Mouse (Mus musculus) cerebral cortex, adult 2 months (tissue): ENCODE measurements around the gene Nob1.

Experiments
- WGBS: fragments of 180-500 bp; shearing (Covaris S2); methylation state at CpG from one replicate; pipeline ENCODE4 v1.1.7; 2018; 5-methylcytosine and 5-hydroxymethylcytosine counted together

The Nob1 gene

DNA sequence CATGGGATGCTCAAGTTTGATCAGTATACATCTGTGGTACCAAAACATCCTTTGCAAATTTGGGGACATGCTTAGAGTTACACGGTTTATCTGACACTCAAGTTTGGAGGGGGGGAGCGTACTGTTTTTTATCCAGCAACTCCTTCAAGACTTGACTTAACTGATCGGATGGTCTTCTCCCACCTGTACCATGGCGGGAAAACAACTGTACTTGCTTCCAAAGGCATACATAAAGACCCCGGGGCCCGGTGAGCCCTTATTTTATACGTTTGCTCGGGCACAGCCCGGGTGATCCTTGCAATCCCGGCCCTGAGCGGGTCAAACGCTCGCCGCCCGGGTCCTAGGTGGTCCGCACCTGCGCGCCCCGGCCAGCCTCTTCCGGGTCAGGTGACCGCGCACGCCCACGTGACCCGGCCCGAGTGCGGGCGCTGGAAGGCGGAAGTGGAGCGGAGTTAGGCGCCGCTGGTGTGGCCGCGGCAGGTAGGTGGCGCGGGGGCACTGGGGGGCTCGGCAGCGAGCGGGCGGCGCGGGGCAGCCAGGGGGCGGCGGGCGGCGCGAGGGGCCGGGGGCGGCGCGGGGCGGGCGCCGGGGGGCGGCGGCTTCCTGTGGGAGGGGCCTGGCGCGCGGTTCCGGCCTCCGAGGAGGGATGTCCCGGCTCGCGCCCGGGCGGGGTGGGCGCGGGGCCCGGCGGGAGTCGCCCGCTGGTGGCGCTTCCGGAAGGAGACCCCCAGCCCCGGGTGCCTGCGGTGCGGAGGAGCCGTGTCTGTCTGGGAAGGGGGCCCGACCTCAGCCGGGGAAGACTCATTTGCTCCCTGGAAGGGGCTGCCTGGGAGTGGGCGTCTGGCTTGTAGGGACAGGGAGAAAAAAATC is 11.3 kb upstream of the Nob1 start, which contains the start of gene Wwp2:
Gene Wwp2 (plus strand): TSS at position 404 of the 870 bp plus-strand sequence.
- WGBS = 1% methylated on average over 60 of the region's 81 CpGs

DNA sequence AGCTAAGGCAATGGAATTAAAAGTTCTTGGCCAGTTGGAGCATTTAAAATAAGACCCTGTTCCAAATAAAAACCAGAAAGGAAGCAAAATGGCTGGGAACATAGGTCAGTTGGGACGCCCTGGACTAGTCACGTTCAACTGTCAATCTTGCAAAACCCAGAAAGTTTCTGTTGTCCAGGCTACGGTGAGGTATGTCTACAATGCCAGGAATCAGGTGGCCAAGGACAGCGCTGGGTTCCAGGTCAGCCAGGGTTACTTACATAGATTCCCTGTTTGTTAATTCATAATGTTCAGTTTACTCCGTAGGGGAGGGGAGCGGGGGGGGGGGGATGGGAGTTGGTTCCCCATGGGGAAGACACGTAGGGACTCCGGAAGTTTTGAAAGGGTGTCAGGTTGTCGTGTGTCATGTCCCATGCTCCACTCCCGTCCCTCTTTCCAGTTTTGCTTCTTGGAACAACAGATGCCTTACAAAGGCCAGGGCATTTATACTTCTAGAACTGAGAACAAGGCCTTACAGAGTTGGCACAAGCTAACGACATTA is 10.6 kb upstream of the Nob1 start:
- 30% methylated on average over 11 of the region's 11 CpGs for WGBS

DNA sequence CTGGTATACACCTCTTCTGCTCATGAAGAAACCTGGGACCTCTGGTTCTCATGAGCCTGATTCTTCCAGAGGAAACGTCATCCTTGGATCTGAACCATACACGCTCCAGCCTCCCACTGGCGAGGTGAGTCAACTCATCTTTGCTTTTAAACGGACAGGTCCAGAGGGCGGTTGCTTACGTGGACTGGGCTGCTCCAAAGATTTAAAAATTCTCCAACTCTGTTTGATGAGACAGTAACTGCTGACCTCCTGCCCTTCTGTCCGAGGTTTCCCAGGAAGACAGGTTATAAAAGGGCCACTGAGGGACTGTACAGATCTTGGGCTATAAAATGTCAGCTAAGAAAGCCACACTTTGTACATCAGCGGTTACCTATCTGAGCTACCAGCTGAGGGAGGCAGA is 6.0 kb upstream of the Nob1 start:
- 89% methylated on average over 8 of the region's 8 CpGs for WGBS

DNA sequence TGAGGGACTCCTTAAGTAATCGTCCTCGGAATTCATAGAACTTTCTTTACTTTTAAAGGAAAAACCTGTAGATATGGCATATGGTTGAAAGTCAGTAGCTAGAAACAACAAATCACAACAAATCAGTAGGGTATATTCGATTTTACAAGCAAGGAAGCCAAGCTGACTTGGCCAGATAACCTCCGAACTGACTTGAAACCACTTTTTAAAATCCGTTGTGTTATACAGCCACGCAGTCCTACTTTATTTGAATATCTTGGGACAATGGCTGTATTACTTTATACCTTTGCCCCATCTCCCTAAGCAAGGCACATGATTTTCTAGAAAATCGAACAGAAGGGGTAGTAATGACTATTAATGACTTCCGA is 363 bp upstream of the Nob1 start:
- WGBS = 41% methylated on average over 8 of the region's 8 CpGs

DNA sequence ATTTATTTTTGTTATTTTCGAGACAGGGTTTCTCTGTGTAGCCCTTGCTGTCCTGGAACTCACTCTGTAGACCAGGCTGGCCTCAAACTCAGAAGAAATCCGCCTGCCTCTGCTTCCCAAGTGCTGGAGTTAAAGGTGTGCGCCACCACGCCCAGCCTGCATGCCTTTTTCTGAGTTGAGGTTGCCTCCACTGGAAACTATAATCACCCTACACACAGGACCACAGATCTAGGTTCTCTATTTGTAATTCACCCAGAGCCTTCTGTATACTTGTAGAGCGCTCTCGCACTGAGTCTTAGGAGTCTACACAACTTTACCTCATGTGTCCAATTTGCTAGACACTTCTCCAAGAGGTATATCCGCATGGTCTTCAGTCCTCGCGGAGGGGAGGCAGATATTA is 675 bp downstream of the Nob1 start:
- 24% methylated on average over 9 of the region's 9 CpGs for WGBS

DNA sequence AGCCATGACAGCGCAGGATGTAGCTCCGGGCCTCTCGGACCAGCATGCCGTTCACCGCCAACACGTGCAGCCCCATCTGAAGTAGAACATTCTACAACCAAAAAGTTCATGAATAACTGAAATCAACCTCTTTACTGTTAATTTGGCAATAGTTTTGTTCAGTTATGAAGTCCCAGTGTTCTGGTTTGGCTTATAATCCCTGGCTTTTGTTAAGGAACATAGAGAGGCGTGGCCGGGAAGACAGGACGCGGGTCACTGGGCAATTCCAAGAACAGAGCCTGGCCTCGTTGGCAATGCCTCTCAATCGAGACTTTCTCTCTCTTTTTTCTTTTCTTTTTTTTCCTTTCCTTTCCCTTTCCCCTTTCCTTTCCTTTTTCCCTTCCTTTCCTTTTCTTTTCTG is 7.8 kb downstream of the Nob1 start:
- 90% methylated on average over 12 of the region's 12 CpGs for WGBS

DNA sequence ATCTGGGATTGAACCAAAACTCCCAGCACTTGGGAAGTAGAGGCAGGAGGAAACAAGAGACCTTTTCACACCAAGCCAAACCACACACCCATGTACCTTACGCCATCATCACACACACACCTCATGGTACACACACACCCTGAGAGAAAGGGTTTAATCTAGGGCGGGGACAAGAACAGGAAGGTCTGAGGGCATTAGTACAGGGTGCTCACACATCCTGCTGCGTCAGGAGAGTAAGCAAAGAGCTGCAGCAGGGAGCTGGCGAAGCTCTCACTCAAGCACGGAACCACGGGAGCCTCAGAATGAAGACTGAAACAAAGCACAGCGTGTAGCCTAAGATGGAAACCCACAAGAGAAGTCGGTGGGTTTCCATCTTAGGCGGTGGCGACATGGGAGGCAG is 11.0 kb downstream of the Nob1 start:
- WGBS = 89% methylated on average over 10 of the region's 10 CpGs

DNA sequence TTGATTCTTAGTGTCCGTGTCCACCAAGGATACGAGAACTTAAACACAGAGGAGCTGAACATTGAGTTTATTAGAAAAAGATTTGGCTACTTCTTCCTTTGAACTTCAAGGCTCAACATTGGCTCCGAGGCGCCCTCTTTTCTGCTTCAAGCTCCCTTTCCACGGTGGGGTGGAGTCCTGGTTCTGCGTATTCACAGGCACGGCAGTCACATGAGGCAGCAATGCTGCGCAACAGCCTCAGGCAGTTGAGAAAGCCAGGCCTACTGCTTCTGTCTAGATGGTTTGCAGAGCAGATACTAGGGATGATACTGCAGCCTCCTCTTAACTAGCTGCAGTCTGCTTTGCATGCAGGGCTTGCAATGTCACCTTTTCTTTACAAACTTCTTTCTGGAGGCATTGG is 12.3 kb downstream of the Nob1 start:
- WGBS = 87% methylated on average over 8 of the region's 8 CpGs

DNA sequence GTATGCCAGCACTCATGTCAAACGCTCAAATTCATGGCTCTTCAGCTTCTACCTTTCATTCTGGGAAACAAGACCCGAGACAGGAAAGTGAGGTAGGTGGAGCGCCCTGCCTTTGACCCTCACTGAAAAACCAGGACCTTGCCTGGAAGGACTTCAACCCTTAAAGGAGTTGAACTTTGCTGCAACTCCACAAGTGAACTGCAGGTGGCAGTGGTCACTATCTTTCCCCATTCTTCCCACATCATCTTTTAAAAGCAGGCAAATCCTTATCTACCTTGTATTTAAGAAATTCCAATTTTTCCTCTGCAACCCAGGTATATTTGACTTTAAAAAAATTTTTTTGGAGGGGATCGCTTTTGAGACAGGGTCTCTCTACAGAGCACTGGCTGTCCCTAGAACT is 13.5 kb downstream of the Nob1 start:
- 70% methylated on average over 4 of the region's 4 CpGs for WGBS

DNA sequence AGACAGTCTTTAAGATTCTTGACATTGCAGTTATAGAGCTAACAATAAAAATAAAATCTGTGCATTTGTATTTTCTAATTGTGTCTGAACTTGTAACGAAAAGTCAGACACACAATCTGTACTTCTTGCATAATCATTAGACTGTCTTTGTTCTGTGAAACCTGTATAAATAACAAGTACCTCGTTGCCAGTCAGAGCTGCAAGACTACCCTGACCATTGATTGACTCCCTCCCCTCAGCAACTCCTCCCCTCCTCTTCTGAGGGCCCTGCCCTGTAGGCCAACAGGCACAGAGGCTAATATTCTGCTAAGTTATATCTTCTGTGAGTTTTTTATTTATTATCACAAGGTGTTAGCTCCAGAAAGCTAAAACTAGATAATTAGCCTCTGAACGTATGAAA is 18.9 kb downstream of the Nob1 start:
- WGBS = 68% methylated on average over 3 of the region's 3 CpGs

DNA sequence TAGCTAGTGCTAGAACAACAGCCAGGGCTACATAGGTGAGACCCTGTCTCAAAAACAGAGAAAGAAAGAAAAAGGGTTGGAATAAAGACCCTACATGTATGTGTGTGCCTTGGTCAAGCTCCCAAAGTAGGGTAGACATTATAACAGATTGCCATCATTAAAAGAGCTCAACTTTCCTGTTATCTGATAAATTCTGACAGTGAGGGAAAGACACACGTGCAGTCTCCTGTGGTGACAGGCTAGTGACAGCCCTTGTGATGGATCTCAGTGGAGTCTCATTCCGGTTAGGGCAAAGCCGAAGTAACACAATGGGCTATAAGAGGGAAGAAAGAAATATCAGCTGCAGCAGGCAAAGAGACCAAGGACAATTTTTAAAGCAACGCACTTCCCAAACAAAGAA is 20.8 kb downstream of the Nob1 start:
- WGBS = 95% methylated on average over 4 of the region's 4 CpGs

DNA sequence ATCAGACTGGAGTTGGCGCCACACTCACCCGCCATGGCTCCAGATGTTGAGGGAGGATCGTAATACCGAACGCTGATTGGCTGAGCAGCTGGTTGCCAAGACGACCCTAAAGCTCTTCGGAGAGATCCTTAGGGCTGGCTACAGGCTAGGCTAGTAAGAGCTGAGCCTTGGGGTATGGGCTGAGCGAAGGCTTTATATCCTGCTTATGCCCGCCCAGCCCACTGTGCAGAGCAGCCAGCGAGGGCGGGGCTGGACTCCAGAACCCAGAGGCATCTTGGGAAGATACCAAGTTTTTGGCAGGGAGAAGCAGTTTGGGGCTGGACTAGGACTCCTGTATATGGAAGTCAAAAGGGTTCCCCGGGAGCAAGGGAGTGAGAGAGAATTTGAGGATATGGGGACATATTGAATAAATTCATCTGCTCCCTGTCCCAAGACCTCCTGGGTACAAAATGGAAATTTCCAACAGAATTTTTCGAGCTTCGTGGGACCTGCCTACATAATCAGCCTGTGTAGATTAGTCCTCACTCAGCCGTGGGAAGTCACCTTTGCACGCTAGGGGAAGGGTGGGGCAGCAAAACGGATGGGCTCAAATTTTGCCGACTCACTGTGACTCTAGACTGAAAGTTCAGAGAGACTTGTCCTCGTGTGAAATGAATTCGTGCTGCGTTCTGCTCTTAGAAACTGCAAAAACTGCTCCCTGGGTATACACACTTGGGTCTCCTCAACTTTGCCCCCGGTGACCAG is 21.6 kb downstream of the Nob1 start, which contains the start of gene Nqo1:
Gene Nqo1 (minus strand): TSS at position 169 of the 744 bp plus-strand sequence.
- 10% methylated on average over 22 of the region's 22 CpGs for WGBS

DNA sequence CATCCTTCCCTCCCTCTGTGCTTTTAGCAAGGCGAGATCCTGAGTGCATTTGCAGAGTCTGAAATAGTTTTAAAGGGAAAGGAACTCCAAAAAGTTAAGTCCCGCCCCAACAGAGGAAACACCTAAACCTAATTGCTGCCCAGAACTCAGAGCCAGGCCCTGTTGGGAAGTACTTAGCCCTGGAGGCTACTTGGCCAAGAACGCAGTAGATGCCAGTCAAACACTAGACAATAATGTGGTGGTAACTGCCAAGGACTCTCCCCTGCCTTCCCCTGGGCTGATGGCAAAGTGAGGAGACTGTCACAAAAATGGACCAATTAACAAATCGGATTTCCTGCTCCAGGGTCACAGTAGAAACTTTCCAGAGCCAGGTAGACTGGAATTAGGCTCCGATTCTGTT is 23.0 kb downstream of the Nob1 start:
- 72% methylated on average over 5 of the region's 5 CpGs for WGBS

DNA sequence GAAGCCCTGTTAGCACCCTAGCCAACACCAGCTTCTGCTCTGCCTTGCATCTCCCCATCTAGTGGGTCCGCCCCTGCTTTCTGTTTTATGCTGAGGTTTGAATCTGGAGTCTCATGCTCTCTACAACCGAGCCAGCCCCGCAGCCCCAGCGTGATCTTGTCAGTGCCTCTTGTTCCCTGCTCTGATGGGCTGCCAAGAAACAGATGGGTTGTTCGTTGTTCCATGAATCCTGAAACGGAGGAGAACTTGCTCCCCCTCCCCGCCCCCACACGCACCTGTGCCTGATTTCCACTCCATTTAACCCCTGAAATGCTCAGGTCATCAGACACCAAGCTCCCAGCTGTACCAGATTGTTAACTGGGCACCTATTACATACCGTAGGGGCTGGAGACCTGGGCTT is 25.4 kb downstream of the Nob1 start:
- WGBS = 27% methylated on average over 9 of the region's 9 CpGs

DNA sequence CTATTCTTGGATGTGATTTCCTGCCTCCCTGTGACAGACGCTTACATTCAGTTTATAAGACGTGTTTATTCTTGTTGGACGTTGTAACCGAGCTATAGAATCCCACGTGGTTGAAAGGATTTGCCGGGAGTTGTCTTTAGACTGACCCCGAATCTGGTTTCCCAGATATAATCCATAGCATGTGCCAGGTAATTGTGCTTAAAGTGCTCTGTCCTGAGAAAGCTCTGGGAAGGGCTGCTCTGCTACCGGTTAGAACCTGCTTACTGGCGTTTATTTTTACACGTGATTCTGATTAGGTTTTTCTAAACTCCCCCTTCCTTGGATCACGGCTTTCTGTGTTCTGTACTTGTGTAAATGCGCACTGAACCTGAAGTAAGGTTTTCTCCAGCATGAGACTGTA is 27.2 kb downstream of the Nob1 start:
- WGBS = 60% methylated on average over 12 of the region's 12 CpGs

DNA sequence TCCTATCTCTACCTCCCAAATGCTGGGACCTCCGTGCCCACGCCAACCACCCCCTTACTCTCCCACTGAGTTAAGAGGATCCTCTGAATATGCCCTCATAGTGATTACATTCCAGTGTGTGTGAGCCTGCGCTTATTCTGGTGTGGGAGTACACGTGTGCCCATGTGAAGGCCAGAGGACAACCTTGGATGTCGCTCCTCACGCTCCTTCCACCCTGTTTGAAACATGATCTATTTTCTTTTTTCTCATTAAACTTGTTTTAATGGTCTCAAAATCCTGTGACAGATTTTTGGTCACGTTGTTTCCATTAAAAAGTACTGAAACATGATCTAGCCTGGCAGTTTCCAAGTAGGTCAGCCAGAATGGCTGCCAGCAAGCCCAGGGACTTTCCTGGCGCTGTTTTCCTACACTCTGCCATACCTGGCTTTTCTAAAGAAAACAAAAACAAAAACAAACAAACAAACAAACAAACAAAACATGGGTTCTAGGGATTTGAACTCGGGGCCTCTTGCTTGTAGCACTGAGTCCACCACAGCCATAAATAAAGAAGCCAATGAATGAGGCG is 28.7 kb downstream of the Nob1 start:
- 85% methylated on average over 10 of the region's 10 CpGs for WGBS

DNA sequence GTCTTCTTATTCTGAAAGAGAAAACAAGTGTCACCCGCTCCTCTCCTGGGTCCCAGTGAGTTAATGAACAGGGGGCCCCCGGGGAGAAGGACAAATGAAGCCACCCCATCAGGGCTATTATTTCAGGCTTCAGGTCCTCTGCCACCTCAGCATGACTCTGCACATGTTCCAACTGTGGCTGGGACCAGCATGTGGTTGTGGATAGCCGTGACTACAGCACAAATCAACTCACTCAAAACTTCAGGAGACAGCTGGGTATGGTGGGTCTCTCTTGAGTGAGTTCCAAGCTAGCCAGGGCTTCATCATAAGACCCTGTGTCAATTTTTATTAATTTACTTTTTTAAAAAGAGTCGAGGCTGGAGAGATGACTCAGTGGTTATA is 33.7 kb downstream of the Nob1 start:
- WGBS = 77% methylated on average over 4 of the region's 4 CpGs

DNA sequence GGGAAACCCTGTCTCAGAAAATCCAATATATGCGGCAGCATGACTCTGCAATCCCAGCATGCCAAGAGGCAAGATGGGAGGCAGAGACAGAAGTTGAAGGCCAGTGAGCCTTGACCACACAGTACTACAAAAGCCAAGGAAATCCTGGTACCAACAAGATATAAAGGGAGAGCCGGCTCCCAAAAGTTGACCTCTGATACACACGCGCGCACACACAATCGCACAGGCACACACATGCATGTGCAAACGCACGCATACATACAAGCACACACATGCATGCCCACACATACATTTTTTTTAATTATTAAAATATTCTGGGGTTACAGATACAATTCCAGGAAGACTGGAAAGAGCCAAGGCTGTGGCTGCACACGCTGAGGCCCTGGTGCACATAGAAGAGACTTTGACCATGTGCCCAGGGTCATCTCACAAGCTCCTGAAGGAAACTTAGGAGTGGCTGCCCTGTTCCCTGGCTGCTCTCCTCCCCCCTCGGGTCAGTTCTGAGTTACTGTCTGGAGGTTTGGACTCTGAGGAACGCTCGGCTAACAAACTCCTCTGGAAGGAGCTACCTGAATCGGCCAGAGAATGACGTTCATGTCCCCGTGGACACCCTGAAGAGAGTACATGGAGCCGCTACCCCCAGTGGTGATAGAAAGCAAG is 34.2 kb downstream of the Nob1 start:
- 94% methylated on average over 16 of the region's 16 CpGs for WGBS

DNA sequence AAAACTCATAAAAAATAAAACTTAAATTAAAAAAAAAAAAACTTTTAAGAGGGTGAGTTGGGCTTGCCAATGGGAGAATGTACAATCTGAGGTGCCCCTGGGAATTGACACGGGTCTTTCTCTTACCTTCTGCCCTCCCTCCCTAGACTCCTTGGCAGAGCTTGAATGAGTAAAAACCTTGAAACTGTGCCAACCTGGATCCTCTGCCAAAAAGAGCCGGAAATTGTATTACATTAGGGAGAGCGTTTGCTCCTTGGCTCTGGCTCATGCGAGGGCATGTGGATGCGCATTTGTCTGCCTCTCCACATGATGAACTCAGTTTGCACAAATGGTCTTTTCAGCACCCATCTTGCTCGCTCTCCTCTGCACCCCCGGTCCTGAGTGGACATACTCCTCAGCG is 35.3 kb downstream of the Nob1 start:
- WGBS = 26% methylated on average over 8 of the region's 8 CpGs

DNA sequence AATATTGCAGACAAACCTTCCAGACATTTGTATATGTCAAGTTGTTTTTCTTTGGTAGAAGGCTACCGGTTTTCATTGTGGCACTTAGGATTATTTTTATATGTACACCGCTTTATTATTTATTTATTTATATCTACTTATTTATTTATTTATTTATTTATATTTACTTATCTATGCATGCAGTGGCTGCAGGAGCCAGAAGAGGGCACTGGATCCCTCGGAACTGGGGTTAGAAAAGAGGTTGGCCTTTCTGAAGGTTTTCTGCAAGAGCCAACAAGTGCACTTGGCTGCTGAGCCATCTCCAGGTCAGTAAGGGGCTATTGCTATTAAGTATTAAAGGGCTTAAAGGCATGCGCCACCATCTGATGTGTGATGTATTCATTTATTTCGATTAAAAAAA is 37.0 kb downstream of the Nob1 start:
- WGBS = 62% methylated on average over 5 of the region's 5 CpGs

DNA sequence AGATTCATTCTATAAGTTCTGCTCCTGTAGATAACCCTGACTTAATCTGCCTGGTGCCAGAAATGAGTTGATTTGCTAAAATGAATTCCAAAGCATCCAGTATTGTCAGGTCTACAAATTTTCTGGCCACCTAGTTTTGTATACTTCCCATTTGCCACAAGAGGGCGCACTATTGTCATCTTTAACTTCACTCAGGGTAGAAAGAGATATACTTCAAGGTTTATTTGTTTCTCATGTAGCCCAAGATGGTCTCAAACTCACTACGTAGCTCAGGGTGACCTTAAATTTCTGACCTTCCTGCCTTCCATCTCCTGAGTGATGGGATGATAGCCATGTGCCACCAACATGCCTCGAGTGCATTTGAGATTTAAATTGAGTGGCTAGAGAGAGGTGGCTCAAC is 38.2 kb downstream of the Nob1 start:
- WGBS = 28% methylated on average over 3 of the region's 3 CpGs

DNA sequence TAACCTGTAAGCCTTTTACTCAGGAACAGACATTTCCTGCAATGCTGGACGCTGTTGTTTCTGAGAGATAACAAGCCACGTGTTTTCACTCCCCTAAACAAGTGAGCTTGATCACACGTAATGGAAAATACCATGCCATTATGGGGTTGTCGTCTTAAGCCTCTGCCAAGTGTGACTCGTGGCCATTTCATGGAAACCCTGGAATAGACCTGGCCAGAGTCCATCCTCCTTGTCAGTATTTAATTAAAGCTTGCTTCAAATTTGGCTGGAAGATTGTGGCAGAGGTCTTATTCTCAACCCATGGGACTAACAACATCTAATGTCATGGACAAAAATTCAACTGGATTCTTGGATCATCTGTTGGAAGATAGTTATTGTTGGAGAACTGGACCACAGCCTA is 38.7 kb downstream of the Nob1 start:
- 36% methylated on average over 5 of the region's 5 CpGs for WGBS
